Mouse (Mus musculus): ENCODE results near the gene Gm21987. TPM values are rescaled to one million over a fixed set of nuclear protein-coding genes. Genes with fewer than 3 reads are reported as not detected.

Gene Gm21987
- total and polyA plus RNA-seq, 3 experiments, result 0.42 TPM; not detected in 2

DNA sequence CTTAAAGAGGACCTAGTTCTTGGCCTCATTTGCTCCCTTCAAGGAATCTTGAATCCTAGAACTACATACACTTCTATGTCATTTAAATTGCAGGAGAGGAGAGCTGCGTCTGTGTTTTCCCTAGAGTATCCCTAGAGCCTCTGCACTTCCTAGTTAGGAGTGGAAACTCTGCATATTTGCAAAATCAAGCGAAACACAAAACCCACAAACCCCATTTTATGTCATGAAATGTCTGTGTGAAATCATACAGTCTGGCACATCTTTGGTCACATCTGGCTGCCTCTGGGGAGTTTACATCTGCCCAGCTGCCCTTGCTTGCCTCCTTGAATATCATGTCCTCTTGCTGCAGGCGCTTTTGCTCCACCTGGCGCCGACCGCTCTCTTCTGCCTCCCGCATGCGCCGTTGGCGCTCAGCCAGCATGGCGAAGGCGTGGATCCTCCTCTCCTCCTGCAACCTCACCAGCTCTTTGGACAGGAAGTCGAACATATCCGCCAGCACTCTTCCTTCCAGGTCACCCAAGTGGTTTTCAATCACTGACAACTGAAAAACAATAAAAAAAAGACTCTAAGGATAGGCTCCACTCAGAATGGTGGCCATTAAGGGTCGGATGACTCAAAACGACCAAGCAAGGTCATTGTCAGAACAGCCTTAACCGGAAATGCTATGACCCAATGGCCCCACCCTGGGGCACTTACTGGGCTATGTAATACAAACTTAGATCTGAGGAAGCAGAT, 42.2 kb upstream of the Gm21987 start:
- TF ChIP-seq NRF1 (IDR thresholded peaks at IDR 0.05; ENCODE audit: low read depth, low read length) (peak; percentile 86), HCFC1 (IDR thresholded peaks at IDR 0.05; ENCODE audit: low read depth, low read length) (no peak), GABPA (IDR thresholded peaks at IDR 0.05; ENCODE audit: insufficient replicate concordance, low read depth, low read length) (no peak), ZKSCAN1 (IDR thresholded peaks at IDR 0.05; ENCODE audit: borderline replicate concordance, low read depth, low read length) (no peak), PAX5 (IDR thresholded peaks at IDR 0.05; ENCODE audit: low read length) (no peak), MXI1 (IDR thresholded peaks at IDR 0.05; ENCODE audit: low read depth, low read length) (peak; percentile 83), KAT2A (IDR thresholded peaks at IDR 0.05; ENCODE audit: insufficient replicate concordance, low read length) (0 out of 2 replicates have a peak, but pooled peaks have one; percentile 69), ELF1 (IDR thresholded peaks at IDR 0.05; ENCODE audit: low read depth, low read length) (peak; percentile 83), CHD2 (IDR thresholded peaks at IDR 0.05; ENCODE audit: low read length) (peak; percentile 83), ETS1 (conservative IDR thresholded peaks at IDR 0.05; ENCODE audit: low read depth, low read length) (peak; percentile 90), POLR2AphosphoS2 (IDR thresholded peaks at IDR 0.05; ENCODE audit: low read depth, low read length) (no peak), E2F4 (IDR thresholded peaks at IDR 0.05; ENCODE audit: insufficient replicate concordance, low read depth, low read length) (no peak), JUN (IDR thresholded peaks at IDR 0.05; ENCODE audit: insufficient read depth, low read depth, low read length) (peak; percentile 75), MAZ (IDR thresholded peaks at IDR 0.05; ENCODE audit: low read depth, low read length) (peak; percentile 33), MEF2A (IDR thresholded peaks at IDR 0.05; ENCODE audit: borderline replicate concordance, low read depth, low read length) (peak; percentile 78; the same call in 1 of the 2 replicates), CHD1 (IDR thresholded peaks at IDR 0.05; ENCODE audit: low read depth, low read length) (peak; percentile 44; the same call in 1 of the 2 replicates), USF1 (IDR thresholded peaks at IDR 0.05; ENCODE audit: low read depth, low read length) (no peak), ZC3H11A (IDR thresholded peaks at IDR 0.05; ENCODE audit: low read depth, low read length) (no peak), EP300 (IDR thresholded peaks at IDR 0.05; ENCODE audit: low read length) (peak; percentile 94), RAD21 (IDR thresholded peaks at IDR 0.05; ENCODE audit: low read depth, low read length) (peak; percentile 46), UBTF (IDR thresholded peaks at IDR 0.05; ENCODE audit: low read depth, low read length) (no peak), JUND (conservative IDR thresholded peaks at IDR 0.05; ENCODE audit: low read depth, low read length) (peak; percentile 82), MYC (IDR thresholded peaks at IDR 0.05; ENCODE audit: low read depth, low read length) (peak; percentile 98), IRF4 (IDR thresholded peaks at IDR 0.05; ENCODE audit: low read depth, low read length) (peak; percentile 96), NELFE (IDR thresholded peaks at IDR 0.05; ENCODE audit: low read depth, low read length) (peak; percentile 39; the same call in 1 of the 2 replicates), SMC3 (IDR thresholded peaks at IDR 0.05; ENCODE audit: low read depth, low read length) (peak; percentile 34), TBP (conservative IDR thresholded peaks at IDR 0.05; ENCODE audit: low read depth, low read length) (peak; percentile 65; the same call in 1 of the 2 replicates), POLR2A (IDR thresholded peaks at IDR 0.05; ENCODE audit: low read depth, low read length) (peak; percentile 81), ZNF384 (IDR thresholded peaks at IDR 0.05; ENCODE audit: low read depth, low read length) (no peak), CTCF (conservative IDR thresholded peaks at IDR 0.05 in 1 of 2, IDR thresholded peaks at IDR 0.05 in 1 of 2; ENCODE audit: low read depth in 2 of 2, low read length in 2 of 2) (peak in 1 of 2 experiments; percentile 58; a peak in 2 of 4 replicates), SIN3A (IDR thresholded peaks at IDR 0.05; ENCODE audit: low read length) (peak; percentile 73; the same call in 1 of the 2 replicates), MAFK (IDR thresholded peaks at IDR 0.05; ENCODE audit: insufficient replicate concordance, low read length) (peak; percentile 79; the same call in 1 of the 2 replicates), MAX (IDR thresholded peaks at IDR 0.05; ENCODE audit: low read length) (peak; percentile 93), TCF12 (IDR thresholded peaks at IDR 0.05; ENCODE audit: low read depth, low read length) (peak; percentile 91), BHLHE40 (IDR thresholded peaks at IDR 0.05; ENCODE audit: low read depth, low read length) (peak; percentile 88)
- Histone ChIP-seq H3K27ac (ENCODE audit: insufficient read depth, low read depth) (peak overlapping the region; percentile 77), H3K4me1 (ENCODE audit: control insufficient read depth in 1 of 2, insufficient read depth in 2 of 2) (peaks cover 18 to 58% of the 10 kb centered on the region in 2 experiments), H3K79me2 (replicated peaks; ENCODE audit: control insufficient read depth, extremely low read depth, insufficient read depth, poor library complexity, severe bottlenecking) (no peaks in the 10 kb centered on the region), H3K9ac (ENCODE audit: insufficient read depth, low read depth) (peak overlapping the region; percentile 64), H3K4me3 (replicated peaks in 1 of 3; ENCODE audit: low read depth in 2 of 3, low read length in 2 of 3, poor library complexity in 1 of 3) (peak overlapping the region; percentile 22 to 33 (median 27)), H3K9me3 (replicated peaks; ENCODE audit: low read length) (peaks cover 2% of the 10 kb centered on the region), H3K36me3 (replicated peaks in 1 of 2; ENCODE audit: control insufficient read depth in 1 of 2, insufficient read depth in 1 of 2, low read length in 1 of 2) (peaks cover 0 to 4% of the 10 kb centered on the region in 2 experiments), H3K27me3 (replicated peaks) (no peaks in the 10 kb centered on the region), H3K4me2 (ENCODE audit: insufficient read depth, low read depth, poor library complexity, severe bottlenecking) (peak overlapping the region; percentile 67; the same call in 1 of the 2 replicates)
- DNase-seq (ENCODE audit: extremely low read depth), result peak; percentile 96
- in situ Hi-C loops (cut with MboI; ENCODE audit: low pct_ligation_motif_present, low pct_unique_long_range_greater_than_20kb, low sequenced_read_pairs), result no loop called here
- dilution Hi-C loops (cut with MboI; ENCODE audit: extremely low pct_ligation_motif_present, extremely low pct_unique_long_range_greater_than_20kb, low sequenced_read_pairs), result no loop called here

Measured in CH12.LX (cell line).